Comparison of ENCODE assay signal across 35 mouse cellular contexts in the genomic region with DNA sequence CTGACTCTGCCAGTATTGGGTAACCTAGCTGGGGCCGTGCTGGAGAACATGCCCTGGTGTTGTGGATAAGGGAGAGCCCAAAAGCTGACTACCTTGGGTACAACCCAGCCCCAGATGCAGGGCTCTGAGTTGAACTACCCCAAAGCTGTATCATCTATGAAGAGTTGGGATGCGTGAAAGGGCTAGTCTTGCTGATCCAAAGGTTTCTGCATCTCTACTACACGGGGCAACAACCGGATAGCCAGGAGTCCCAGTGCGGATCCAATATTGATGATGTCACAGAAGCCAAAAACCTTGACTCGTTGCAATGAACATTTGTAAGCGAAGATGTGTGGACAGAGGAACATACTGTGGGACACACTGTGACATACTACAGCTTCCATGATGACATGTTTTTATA. TPM values are rescaled to one million over a fixed set of nuclear protein-coding genes. Genes with fewer than 3 reads are reported as not detected.
"Had no signal": no experiment of that assay in that cellular context is flagged by ENCODE, and none has a peak within 500 bp of the region (broad histone marks: within the 10 kb centered on the region; RNA-seq: fewer than 3 reads in every experiment).

No protein-coding gene starts in this region.

- H3K4me2 ChIP-seq: embryonic facial prominence, embryonic 12.5 days; embryonic facial prominence, embryonic 13.5 days; embryonic facial prominence, embryonic 15.5 days; forebrain, embryonic 12.5 days; forebrain, embryonic 13.5 days; forebrain, embryonic 15.5 days had no signal

- H3K36me3 ChIP-seq: embryonic facial prominence, embryonic 15.5 days; forebrain, embryonic 12.5 days; forebrain, embryonic 15.5 days had no signal

- H3K4me3 ChIP-seq: embryonic facial prominence, embryonic 10.5 days; embryonic facial prominence, embryonic 12.5 days; embryonic facial prominence, embryonic 13.5 days; embryonic facial prominence, embryonic 15.5 days; erythroblast, embryonic 14.5 days; forebrain, embryonic 10.5 days; forebrain, embryonic 12.5 days; forebrain, embryonic 13.5 days; forebrain, embryonic 15.5 days; gastrocnemius, adult 2 months; heart, adult 2 months had no signal

- H3K9me3 ChIP-seq: embryonic facial prominence, embryonic 10.5 days; embryonic facial prominence, embryonic 12.5 days; embryonic facial prominence, embryonic 13.5 days; embryonic facial prominence, embryonic 15.5 days; forebrain, embryonic 12.5 days; forebrain, embryonic 13.5 days; forebrain, embryonic 15.5 days had no signal

- H3K4me1 ChIP-seq: embryonic facial prominence, embryonic 12.5 days; embryonic facial prominence, embryonic 13.5 days; embryonic facial prominence, embryonic 15.5 days; forebrain, embryonic 10.5 days; forebrain, embryonic 12.5 days; forebrain, embryonic 13.5 days; forebrain, embryonic 15.5 days had no signal

- H3K27me3 ChIP-seq: embryonic facial prominence, embryonic 12.5 days; embryonic facial prominence, embryonic 13.5 days; embryonic facial prominence, embryonic 15.5 days; forebrain, embryonic 12.5 days; forebrain, embryonic 13.5 days; forebrain, embryonic 15.5 days had no signal

- H3K27ac ChIP-seq: embryonic facial prominence, embryonic 10.5 days; embryonic facial prominence, embryonic 12.5 days; embryonic facial prominence, embryonic 13.5 days; embryonic facial prominence, embryonic 15.5 days; forebrain, embryonic 10.5 days; forebrain, embryonic 12.5 days; forebrain, embryonic 13.5 days; forebrain, embryonic 15.5 days; gastrocnemius, adult 2 months; heart, adult 2 months had no signal

- DNase-seq: cerebellum, adult 2 months; cerebellum, adult 8-10 months; cerebellum, adult 9-10 months; cerebellum, adult 9-11 months; cerebellum, postnatal 10 days; cerebellum, postnatal 14 days; cerebellum, postnatal 25 days; cerebellum, postnatal 36 days; embryo, embryonic 11 days; forebrain, postnatal 0 days; gastrocnemius, adult 2 months; gastrocnemius, postnatal 10 days; gastrocnemius, postnatal 14 days; gastrocnemius, postnatal 25 days; gastrocnemius, postnatal 36 days; heart, adult 2 months had no signal

- H3K9ac ChIP-seq: embryonic facial prominence, embryonic 12.5 days; embryonic facial prominence, embryonic 13.5 days; embryonic facial prominence, embryonic 15.5 days; forebrain, embryonic 12.5 days; forebrain, embryonic 13.5 days; forebrain, embryonic 15.5 days; forebrain, postnatal 0 days had no signal

- ATAC-seq: forebrain, embryonic 13.5 days; forebrain, embryonic 14.5 days; forebrain, embryonic 15.5 days; forebrain, embryonic 16.5 days; forebrain, postnatal 0 days had no signal

RNA-seq across cellular contexts. Expression of a gene that starts 25.7 kb away (rescaled TPM):
- total RNA-seq: common myeloid progenitor, adult 5-6 weeks; forebrain, postnatal 0 days; gastrocnemius, adult 18-20 months; gastrocnemius, adult 2 months; gastrocnemius, adult 8-10 months; gastrocnemius, postnatal 10 days; gastrocnemius, postnatal 14 days; gastrocnemius, postnatal 25 days; gastrocnemius, postnatal 36 days; gastrocnemius, postnatal 4 days; granulocyte monocyte progenitor cell, adult 5-6 weeks; heart, adult 2 months; heart, adult 8-10 months had no signal
- polyA plus RNA-seq: cerebellum, adult 2 months; embryonic facial prominence, embryonic 10.5 days; embryonic facial prominence, embryonic 12.5 days; embryonic facial prominence, embryonic 13.5 days; erythroblast, embryonic 14.5 days; forebrain, embryonic 11.5 days; forebrain, embryonic 12.5 days; forebrain, embryonic 13.5 days; forebrain, embryonic 14.5 days; forebrain, embryonic 16.5 days; forebrain, postnatal 0 days; gonadal fat pad, adult 2 months; heart, adult 2 months had no signal
